Mouse (Mus musculus) urinary bladder, postnatal 14 days (tissue): ENCODE data around the gene Msmo1.

Experiments
- DNase-seq: peaks from one replicate; pipeline ENCODE4 v3.0.0; 2021; ENCODE audit warnings: low spot score

Msmo1 gene

GRCm38 (mm10) chr8:64733271-64733943 is at the start of gene Msmo1:
TSS of gene Msmo1 (minus strand) at chr8:64733792.
- peak; percentile 97 for DNase-seq

GRCm38 (mm10) chr8:64781947-64782346 is 48.4 kb upstream of the Msmo1 start:
- no peak for DNase-seq

- no peak for DNase-seq
Observed at GRCm38 (mm10) chr8:64777925-64778324, 44.3 kb upstream of the Msmo1 start.

GRCm38 (mm10) chr8:64774136-64774535 is 40.5 kb upstream of the Msmo1 start:
- no peak for DNase-seq

- no peak for DNase-seq
Observed at GRCm38 (mm10) chr8:64770814-64771213, 37.2 kb upstream of the Msmo1 start.

- no peak for DNase-seq
Observed at GRCm38 (mm10) chr8:64769586-64769985, 36.0 kb upstream of the Msmo1 start.

GRCm38 (mm10) chr8:64768645-64769044 is 35.1 kb upstream of the Msmo1 start:
- no peak for DNase-seq

- DNase-seq: no peak
Observed at GRCm38 (mm10) chr8:64767047-64767446, 33.5 kb upstream of the Msmo1 start.

- no peak for DNase-seq
Observed at GRCm38 (mm10) chr8:64764075-64764474, 30.5 kb upstream of the Msmo1 start.

- DNase-seq: no peak
Observed at GRCm38 (mm10) chr8:64762751-64763150, 29.2 kb upstream of the Msmo1 start.

- peak; percentile 16 for DNase-seq
Observed at GRCm38 (mm10) chr8:64761430-64761829, 27.8 kb upstream of the Msmo1 start.

- DNase-seq: no peak
Observed at GRCm38 (mm10) chr8:64757956-64758355, 24.4 kb upstream of the Msmo1 start.

GRCm38 (mm10) chr8:64746215-64747058 is 12.8 kb upstream of the Msmo1 start:
- no peak for DNase-seq

GRCm38 (mm10) chr8:64740547-64741211 is 7.1 kb upstream of the Msmo1 start:
- no peak for DNase-seq

- DNase-seq: no peak
Observed at GRCm38 (mm10) chr8:64738916-64739315, 5.3 kb upstream of the Msmo1 start.

- DNase-seq: no peak
Observed at GRCm38 (mm10) chr8:64736767-64737323, 3.3 kb upstream of the Msmo1 start.

- DNase-seq: no peak
Observed at GRCm38 (mm10) chr8:64735161-64735560, 1.6 kb upstream of the Msmo1 start.

- DNase-seq: no peak
Observed at GRCm38 (mm10) chr8:64732596-64732995, 996 bp downstream of the Msmo1 start.

GRCm38 (mm10) chr8:64728156-64728555 is 5.4 kb downstream of the Msmo1 start:
- no peak for DNase-seq

- DNase-seq: peak; percentile 46
Observed at GRCm38 (mm10) chr8:64726190-64726695, 7.3 kb downstream of the Msmo1 start.

GRCm38 (mm10) chr8:64723206-64723605 is 10.4 kb downstream of the Msmo1 start:
- DNase-seq: no peak

- DNase-seq: no peak
Observed at GRCm38 (mm10) chr8:64717868-64718267, 15.7 kb downstream of the Msmo1 start.
